Mouse (Mus musculus): Measurements from ENCODE around the gene Dek.

Gene Dek

DNA sequence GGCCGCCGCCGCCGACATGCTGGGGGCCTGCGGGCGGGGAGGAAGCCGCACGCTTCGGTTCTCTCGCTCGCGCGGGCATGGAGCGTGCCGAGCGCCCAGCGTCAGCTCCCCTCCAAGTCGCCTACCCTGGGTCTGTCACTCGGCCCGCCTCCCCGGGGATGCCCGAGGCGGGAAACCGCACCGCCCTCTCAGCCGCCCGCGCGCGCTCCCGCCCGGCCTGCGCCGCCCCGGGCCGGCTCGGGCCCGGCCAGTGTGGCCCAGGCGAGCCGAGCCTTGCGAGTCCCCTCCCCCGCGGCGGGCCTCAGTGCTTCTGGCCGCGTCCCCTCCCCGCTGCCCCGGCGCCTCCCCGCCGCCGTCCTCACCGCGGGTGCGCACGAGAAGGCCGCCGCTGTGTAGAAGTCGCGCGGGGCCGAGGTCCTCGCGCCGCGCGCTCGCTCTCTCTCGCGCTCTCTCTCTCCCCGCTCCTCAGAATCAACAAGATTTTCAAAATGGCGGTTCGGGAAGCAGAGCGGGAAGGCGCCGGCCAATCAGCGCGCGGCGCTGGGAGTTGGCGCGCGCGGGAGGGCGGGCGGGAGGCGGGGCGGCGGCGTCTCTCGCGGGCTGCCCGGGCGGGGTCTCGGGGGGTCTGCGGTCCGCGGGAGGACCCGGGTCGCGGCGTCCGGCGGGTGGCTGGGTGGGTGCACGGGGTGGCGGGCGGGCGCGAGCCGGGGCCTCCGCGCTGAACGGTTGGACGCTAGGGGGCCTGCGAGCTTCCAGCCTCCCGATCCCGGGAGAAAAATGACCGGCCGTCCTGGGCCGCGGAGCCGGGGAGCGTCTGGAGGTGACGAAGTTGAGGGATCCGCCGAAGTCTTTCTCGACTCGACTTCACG is at the start of gene Dek:
TSS of gene Dek (minus strand) at position 491 of the 869 bp plus-strand sequence.
- DNase-seq (ENCODE audit: low spot score) = peak; percentile 94

DNA sequence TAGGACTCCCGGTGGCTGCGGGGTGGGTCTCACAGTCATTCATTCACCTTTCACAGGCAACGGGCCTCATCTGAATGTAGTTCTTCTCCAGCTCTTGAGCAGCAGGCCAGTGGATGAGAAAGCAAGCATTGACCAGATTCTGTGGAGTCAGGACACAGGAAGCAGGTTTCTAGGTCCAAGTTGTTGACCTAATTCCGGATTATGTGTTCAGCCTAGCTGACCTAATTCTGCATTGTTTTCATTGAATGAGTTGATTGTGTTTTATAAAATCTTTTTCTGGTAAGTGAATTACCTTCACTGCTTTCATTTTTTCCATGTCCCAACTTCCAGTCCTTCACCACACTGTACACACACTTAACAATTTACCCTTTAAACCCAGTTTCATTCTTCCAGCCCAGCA is 48.9 kb upstream of the Dek start:
- no peak for DNase-seq (ENCODE audit: low spot score)

GRCm38 (mm10) chr13:47153206-47153605 is 47.2 kb upstream of the Dek start:
- no peak for DNase-seq (ENCODE audit: low spot score)

DNA sequence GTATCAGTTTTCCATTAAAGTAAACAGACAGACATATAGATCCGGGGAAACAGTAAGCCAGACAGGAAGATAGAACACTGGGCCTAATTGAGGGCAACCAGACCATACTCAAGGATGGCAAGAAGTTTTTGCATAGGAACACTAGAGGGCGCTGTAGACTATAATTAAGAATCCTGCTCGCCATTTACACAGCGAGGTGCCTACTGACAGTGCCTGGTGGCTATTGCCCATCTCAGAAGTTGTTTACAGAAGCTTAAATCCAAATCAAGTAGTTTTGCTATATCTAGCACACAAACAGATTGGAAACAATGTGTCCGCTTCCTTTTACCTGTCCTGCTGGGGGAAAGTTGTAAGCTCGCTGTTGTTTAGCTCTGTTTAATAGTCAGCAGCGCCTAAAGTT is 46.4 kb upstream of the Dek start:
- DNase-seq (ENCODE audit: low spot score) = peak; percentile 54

DNA sequence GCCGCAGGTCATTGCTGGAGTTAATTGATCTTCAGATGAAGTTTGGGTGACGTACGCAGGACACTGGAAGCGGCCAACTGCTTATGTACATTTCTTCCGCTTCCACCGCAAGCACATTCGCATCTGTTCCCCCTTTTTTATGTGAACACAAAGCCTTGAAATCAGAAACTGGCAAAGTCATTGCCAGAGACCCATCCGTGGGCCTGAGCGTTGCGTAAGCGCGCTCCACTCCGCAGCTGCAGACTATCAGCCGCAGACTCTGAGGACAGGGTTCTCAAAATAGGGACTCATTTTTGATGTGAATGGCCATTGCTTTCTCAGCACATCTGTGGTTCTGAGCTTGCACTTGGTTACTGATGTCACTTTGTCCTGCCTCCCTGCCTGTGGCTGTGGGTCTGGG is 45.1 kb upstream of the Dek start:
- DNase-seq (ENCODE audit: low spot score) = no peak

- no peak for DNase-seq (ENCODE audit: low spot score)
Measured at GRCm38 (mm10) chr13:47149993-47150392, 44.0 kb upstream of the Dek start.

DNA sequence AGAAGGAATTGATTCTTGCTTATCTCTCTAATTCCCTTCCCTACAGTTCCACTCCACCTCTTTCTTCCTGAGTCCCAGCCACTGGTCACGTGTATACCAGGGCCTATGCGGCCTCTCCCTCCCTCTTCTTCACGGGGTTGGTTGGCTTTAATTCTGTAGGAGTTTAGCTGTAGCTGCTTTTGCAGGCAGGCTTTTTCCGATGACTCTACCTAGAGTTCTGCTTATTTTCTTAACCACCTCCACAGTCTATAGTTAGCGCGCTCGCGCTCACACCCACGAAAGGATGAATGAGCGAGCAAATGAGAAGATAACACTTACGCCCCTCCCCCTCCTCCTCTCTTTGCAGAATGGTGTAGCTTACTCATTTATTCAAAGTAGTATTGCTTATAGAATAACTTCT is 42.6 kb upstream of the Dek start:
- no peak for DNase-seq (ENCODE audit: low spot score)

GRCm38 (mm10) chr13:47146388-47146787 is 40.4 kb upstream of the Dek start:
- no peak for DNase-seq (ENCODE audit: low spot score)

DNA sequence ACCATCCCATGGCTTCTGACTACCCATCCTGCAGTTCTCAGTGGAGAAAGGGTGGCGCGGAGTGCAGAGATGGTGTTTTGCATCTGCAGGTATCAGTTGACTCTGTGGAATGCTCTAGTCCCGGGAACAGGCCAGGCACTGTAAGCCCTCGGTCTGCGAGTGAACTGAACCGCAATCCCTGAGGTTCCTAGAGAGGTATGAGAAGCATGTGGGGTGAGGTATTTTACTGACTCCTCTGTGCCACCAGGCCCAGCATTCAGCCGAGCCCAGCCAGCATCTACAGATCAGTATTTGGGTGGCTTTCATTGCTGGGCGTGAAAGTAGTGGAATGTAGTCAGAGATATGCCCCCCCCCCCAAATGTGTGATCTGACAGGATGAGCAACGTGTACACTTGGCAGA is 39.9 kb upstream of the Dek start:
- DNase-seq (ENCODE audit: low spot score) = no peak

GRCm38 (mm10) chr13:47142764-47143163 is 36.8 kb upstream of the Dek start:
- no peak for DNase-seq (ENCODE audit: low spot score)

GRCm38 (mm10) chr13:47135741-47136140 is 29.7 kb upstream of the Dek start:
- no peak for DNase-seq (ENCODE audit: low spot score)

DNA sequence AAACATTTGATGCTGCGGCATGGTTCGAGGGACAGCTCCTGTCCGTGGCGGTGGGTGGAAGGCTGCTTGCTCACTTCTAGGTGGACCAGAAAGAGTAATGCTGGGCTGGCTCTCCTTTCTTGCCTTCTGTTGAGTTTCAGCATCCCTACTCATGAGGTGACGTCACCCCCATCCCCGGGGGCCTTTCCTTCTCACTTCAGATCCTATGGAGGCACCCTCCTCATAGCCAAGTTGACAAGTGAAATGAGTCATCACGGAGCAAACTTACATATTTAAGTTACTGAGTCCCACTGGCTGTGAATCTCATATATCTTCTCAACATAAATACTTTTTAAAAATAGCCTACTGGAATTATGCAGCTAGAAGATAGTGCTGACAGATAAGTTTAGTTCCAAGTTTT is 28.8 kb upstream of the Dek start:
- DNase-seq (ENCODE audit: low spot score) = no peak

GRCm38 (mm10) chr13:47133058-47133457 is 27.1 kb upstream of the Dek start:
- DNase-seq (ENCODE audit: low spot score) = no peak

- no peak for DNase-seq (ENCODE audit: low spot score)
Measured at GRCm38 (mm10) chr13:47129090-47129489, 23.1 kb upstream of the Dek start.

DNA sequence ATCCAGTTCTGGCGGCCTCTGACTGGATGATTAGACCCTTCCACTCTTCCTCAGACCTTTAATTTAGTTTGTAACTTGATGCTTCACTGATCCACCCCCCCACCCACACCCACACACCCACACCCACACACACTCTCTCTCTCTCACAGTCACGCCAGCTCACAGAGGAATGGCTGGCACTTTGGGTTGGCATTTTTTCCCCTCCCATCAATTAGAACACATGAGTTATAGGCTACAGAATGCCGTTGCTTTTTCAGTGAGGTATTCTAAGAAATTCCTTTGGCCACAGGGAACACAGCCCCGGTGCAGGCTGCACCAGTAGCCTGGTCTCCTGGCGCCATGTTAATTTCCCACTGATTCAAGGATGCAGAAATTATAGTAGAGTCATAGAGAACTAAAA is 19.6 kb upstream of the Dek start:
- no peak for DNase-seq (ENCODE audit: low spot score)

DNA sequence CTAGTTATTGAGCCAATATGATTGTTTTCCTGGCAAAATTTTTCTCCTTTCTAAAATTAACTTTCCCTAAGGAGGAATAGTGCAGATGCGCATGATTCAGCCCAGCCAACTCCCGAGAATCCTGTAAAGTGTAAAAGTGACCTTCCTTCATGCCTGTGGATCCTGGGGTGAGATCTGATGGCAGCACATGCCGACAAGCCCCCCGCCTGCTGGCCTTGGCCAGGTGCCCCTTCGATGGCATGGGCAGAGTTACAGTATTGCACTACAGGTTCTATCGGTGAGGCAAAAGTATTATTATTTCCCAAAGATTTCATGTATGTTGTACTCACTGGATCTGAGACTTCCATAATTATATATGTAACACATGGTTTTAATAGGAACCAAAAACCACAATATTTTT is 19.0 kb upstream of the Dek start:
- DNase-seq (ENCODE audit: low spot score) = no peak

- no peak for DNase-seq (ENCODE audit: low spot score)
Measured at GRCm38 (mm10) chr13:47124449-47124848, 18.4 kb upstream of the Dek start.

- peak; percentile 50 for DNase-seq (ENCODE audit: low spot score)
Measured at GRCm38 (mm10) chr13:47122537-47123430, 16.8 kb upstream of the Dek start, which contains the start of gene Rnf144b. TSS of gene Rnf144b (plus strand) at chr13:47122656.

DNA sequence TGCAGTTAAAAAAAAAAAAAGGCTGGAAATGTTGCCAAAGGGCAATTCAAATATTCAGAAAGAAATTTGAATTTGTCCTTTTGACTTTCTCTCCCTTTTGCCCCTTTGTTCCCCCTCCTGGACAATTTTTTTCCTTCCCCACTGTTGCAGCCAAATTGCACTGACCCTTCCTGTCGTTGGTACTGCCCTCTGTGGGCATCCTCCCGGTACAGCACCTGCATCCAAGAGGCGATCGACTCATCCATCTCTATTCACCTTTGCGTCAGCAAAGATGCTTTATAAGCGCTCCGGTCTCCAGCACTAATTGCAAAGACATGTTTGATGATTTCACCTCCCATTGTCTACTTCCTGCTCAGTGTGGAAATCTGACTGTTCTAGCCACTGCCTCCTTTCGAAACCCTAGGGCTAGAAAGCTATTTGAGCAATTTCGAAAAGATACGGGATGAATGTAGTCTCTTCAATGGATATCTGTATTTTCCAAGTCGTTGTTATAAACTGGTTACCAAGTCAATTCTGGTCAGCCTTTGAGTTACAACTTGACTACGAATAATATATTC is 15.4 kb upstream of the Dek start:
- no peak for DNase-seq (ENCODE audit: low spot score)

- no peak for DNase-seq (ENCODE audit: low spot score)
Measured at GRCm38 (mm10) chr13:47116000-47116399, 10.0 kb upstream of the Dek start.

DNA sequence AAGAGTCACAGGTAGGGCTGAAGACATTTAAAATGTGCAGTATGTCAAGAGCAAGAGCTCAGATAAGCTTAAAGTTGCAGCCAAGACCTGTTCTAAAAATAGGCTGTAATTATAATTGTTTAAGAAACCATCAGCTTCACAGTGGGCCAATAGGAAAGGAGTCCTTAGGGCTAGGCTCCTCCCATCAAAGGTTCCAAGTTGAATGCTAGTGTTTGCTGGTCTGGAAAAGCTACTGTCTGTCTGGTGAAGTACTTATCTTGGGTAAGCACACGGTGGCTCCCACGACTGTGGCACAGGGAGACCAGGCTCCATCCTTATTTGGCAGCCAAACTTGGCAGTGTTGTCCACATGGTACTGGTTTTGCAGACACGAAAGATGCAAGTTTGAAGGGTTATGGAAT is 6.9 kb upstream of the Dek start:
- DNase-seq (ENCODE audit: low spot score) = no peak

DNA sequence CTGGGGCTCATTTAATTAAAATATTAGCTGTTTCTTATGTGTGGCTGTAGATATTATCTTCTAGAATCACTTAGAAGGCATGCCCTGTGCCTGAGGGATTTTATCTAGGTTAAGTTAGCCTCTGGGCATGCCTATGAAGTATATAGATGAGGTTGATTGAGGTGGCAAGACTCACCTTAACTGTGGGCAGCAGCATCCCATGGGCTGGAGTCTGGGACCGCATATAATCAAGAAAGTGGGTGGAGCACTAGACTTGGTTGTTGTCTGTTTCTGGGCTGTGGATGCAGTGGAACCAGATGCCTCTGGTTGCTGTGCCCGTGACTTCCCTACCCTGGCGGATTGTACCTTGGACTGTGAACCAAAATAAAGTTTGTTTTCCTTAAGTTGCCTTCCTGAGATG is 6.1 kb upstream of the Dek start:
- no peak for DNase-seq (ENCODE audit: low spot score)

- DNase-seq (ENCODE audit: low spot score) = no peak
Measured at GRCm38 (mm10) chr13:47111185-47111584, 5.2 kb upstream of the Dek start.
